Mouse (Mus musculus): ENCODE results near the gene 0610037L13Rik.

The 0610037L13Rik gene

GRCm38 (mm10) chr4:107889731-107890432, at the start of gene 0610037L13Rik:
Gene 0610037L13Rik, plus strand, starts transcription at chr4:107889813.
- peak; percentile 81 for DNase-seq (ENCODE audit: low spot score)

GRCm38 (mm10) chr4:107843687-107844086, 45.9 kb upstream of the 0610037L13Rik start:
- DNase-seq (ENCODE audit: low spot score) = no peak

GRCm38 (mm10) chr4:107844971-107845370, 44.6 kb upstream of the 0610037L13Rik start:
- DNase-seq (ENCODE audit: low spot score) = peak; percentile 88

- no peak for DNase-seq (ENCODE audit: low spot score)
Observed at GRCm38 (mm10) chr4:107846795-107847194, 42.8 kb upstream of the 0610037L13Rik start.

DNA sequence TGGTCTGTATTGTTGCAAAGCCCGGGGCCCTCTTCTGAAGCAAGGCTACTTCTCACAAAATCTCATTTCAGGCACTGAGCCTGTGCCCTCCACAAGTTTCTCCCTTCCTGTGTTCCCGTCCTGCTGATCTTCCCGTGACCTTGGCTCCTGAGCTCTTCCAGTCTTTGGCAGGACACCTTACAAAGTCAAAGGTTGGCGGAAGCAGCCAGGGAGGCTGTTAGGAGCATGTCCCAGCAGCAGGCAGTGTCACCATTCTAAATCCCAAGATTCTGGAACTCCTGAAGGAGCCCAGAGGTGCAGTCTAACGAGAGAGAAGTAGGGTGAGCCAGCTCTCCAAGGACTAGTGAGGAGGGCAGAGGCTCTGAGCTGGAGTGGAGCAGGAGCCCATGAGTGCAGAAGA, 41.1 kb upstream of the 0610037L13Rik start:
- no peak for DNase-seq (ENCODE audit: low spot score)

GRCm38 (mm10) chr4:107849621-107850020, 40.0 kb upstream of the 0610037L13Rik start:
- DNase-seq (ENCODE audit: low spot score) = no peak

DNA sequence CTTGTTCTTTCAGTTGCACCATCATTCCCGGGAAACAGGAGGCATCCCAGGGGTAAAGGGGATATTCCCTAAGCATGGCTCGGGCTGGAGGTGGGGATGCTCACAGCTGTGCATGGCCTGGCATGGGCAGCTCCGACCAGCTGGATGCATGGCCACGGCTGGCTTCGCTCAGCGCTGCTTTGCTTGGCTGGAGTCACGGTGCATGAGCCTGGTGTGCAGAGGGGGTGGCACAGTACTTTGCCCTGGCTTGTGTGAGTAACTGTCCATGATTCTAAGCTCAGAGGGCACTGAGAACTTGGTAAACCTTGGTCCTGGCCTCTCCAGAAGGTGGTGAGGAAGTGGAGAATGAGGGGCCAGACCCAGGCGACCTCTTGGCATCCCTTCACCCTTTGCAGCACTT, 39.5 kb upstream of the 0610037L13Rik start:
- no peak for DNase-seq (ENCODE audit: low spot score)

- DNase-seq (ENCODE audit: low spot score) = no peak
Observed at GRCm38 (mm10) chr4:107853333-107853732, 36.3 kb upstream of the 0610037L13Rik start.

DNA sequence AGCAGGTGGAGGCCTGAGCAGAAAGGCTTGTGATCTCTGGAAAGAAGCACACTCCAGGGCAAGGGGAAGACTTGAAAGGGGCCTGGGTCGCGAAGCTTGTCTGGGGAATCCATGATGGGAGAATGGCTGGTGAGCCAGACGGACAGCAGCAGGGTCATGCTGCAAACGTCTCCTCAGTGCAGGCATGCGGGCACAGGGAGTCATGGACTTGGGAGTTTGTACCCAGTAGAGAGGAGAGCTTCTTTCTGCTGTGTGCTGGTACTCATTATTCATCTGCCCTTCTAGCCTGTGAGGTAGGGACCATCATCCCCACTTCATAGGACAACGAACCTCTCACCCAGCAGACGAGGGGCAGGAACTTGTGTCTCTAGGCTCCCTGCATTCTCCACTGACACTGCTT, 35.8 kb upstream of the 0610037L13Rik start:
- DNase-seq (ENCODE audit: low spot score) = no peak

DNA sequence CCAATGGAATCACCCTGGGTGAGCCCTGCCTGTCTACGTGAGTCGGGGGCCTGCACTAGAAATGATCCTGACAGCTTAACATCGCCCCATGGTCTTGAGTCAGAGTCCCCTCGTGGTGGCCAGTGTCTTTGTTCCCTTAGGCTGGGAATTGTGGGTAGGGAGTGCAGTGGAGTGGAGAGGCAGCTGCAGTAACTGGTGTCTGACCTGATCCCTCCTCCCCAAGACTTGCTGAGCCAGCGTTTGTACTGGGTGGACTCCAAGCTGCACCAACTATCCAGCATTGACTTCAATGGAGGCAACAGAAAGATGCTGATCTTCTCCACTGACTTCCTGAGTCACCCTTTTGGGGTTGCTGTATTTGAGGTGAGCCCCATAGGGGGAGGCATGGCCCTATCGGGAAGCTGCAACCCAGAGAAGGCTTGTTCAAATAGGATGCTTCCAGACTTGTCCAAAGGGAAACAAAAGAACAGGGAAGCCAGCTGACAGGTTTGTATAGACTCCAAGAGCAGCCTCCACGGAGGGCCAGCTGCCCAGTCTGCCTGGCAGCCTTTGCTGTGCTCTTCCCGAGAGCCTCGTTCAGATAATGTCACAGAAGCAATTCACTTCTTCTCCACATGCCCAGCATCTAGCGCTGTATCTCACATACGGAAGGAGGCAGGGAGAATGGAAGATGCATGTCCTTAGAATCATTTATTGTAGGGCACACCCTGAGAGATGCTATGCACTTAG, 32.5 kb upstream of the 0610037L13Rik start:
- no peak for DNase-seq (ENCODE audit: low spot score)

DNA sequence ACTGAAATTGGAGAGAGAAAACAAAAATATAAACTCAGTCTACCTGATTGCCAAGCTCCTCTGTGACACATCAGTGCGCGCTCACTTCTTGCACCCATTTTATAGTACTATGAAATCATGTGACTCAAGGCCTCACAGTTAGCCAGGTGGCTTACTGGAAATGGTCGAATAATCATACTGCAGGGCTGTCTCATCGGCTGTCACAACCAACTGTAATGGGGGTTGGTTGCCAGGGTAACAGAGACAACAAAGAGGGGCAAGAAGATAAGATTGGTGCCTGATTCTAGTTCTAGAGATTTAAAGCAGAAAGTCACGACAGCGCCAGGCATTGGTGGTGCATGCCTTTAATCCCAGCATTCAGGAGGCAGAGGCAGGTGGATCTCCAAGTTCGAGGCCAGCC, 30.6 kb upstream of the 0610037L13Rik start:
- DNase-seq (ENCODE audit: low spot score) = no peak

DNA sequence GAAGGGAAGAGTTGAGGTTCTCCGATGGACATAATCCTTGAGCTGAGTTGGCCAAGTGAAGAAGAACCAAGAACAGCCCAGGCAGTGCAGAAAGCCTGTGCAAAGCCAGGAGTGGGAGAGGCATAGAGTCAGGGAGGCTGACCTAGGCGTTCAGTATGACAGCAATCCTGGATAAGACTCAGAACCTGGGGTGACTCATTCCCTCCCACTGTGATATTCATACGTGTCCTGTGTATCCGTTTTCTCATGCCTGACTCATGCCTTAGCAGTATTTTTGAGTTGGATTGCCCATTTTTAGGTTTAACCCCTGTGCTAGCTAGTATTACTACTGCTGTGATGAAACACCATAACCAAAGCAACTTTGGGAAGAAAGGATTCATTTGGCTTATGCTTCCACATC, 24.7 kb upstream of the 0610037L13Rik start:
- DNase-seq (ENCODE audit: low spot score) = no peak

- DNase-seq (ENCODE audit: low spot score) = peak; percentile 92
Observed at GRCm38 (mm10) chr4:107879254-107880050, 10.2 kb upstream of the 0610037L13Rik start, which contains the start of gene Magoh. Gene Magoh, plus strand, starts transcription at chr4:107879755.

GRCm38 (mm10) chr4:107881631-107882030, 8.0 kb upstream of the 0610037L13Rik start:
- DNase-seq (ENCODE audit: low spot score) = no peak

DNA sequence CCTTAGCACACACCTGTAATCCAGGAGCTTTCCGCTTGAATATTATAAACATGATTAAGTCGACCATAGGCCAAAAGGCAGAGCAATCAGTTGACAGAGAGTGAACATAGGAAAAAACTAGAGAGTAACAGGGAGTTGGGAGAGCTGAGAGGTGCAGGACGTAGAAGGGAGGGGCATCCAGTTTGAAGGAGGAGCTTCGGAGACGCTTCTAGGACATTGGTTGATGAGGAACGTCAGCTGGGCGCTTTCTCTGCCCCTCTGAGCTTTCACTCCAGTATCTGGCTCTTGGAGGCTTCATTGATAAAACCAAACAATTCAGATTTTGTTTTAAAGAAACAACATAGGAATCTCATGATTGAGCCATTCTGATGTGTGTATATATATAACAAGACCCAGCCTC, 3.2 kb upstream of the 0610037L13Rik start:
- no peak for DNase-seq (ENCODE audit: low spot score)

GRCm38 (mm10) chr4:107889385-107889730, 255 bp upstream of the 0610037L13Rik start:
- no peak for DNase-seq (ENCODE audit: low spot score)

GRCm38 (mm10) chr4:107892663-107893062, 3.0 kb downstream of the 0610037L13Rik start:
- no peak for DNase-seq (ENCODE audit: low spot score)

DNA sequence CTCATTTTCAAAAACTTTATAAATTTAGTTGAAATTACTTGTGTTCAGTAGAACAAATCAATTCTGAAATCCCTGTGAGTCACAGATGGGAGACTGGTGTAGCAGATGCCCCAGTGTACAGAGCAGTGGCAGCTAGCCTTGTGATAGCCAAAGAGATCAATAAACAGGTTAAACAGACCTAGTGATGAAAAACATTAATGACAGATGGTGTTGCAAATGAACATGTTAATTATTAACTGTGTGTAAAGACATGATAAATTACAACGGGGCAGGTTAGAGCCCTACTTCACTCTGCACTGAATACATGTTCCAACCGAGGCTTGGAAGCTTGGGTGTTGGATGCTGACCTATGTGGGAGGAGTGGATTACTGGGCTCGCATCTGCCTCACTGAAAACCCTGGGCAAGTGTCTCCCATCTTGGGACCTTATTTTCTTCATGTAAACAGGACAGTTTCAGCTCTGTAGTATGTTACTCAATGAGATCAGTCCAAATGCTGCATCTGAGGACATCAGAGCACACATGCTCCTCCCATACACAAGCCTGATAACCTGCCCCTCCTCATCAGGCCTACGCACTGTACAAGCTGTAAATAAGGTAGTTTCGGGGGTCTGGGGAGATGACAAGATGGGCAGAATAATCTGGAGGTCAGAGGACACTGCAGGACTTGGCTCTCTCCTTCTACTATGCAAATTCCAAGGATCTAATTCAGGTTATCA, 9.8 kb downstream of the 0610037L13Rik start:
- no peak for DNase-seq (ENCODE audit: low spot score)

DNA sequence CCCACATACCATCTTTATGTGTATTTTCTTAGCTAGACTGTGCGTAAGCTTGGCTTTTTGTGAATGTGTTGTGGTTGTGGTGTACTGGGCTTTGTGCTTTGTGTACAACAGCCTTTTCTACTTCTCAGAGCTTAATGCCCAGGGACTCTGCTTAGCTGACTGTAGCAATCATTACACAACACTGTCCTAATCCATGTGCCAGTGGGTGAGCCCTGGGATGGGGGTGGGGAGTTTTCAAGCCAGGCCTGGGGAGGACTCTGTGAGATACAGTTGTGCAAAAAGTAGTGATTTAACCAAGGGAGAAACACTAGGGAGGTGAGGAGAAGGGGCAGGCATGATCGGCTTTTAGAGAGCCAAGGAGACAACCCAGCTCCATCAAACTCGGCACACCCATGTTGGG, 10.6 kb downstream of the 0610037L13Rik start:
- DNase-seq (ENCODE audit: low spot score) = no peak

- DNase-seq (ENCODE audit: low spot score) = no peak
Observed at GRCm38 (mm10) chr4:107904252-107904651, 14.6 kb downstream of the 0610037L13Rik start.

DNA sequence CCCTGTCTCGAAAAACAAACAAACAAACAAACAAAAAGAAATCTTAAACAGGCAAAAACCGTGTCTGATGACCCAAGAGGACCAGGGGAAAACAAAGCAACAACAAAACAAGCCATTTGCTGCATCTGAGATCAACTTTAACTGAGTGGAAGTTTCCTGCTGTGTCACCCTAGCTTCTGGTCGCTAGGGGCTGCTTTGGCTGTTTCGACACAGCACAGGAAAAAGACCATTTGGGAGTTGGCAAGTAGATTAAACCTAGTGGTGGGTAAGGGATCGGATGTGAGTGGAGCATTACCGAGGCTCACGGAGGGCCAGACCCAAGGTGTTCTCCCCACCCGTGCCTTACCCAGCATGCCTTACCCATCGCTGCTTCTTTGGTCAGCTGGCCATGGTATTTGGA, 16.9 kb downstream of the 0610037L13Rik start:
- DNase-seq (ENCODE audit: low spot score) = no peak

DNA sequence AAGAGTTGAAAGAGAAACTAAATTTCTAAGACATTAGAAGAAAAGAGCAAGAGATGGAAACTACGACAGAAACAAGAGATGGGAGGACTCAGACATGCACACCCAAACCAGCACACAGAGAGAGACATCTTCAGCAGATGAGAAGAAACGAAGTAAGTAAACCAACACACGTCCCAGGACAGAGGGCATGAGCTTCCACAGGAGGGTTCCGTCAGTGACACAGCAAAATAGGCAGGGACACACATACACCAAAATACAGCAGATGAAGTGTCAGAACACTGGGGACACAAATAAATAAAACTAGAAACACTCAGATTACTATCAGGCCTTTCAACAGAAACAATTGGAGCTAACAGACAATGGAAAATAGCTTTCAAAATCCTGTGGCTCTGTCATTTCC, 20.4 kb downstream of the 0610037L13Rik start:
- DNase-seq (ENCODE audit: low spot score) = no peak

Data from layer of hippocampus, adult 9-10 months (tissue).